Mouse (Mus musculus) cerebellum, adult 2 months (tissue): ENCODE data around the gene Prpf40b.

Source experiments
- CTCF ChIP-seq: fragments of 200-500 bp; IDR thresholded peaks from 2 replicates; pipeline ENCODE4 v1.5.1; 2011; ENCODE audit warnings: low read depth, mild to moderate bottlenecking, control low read depth, low read length, moderate library complexity, borderline replicate concordance; ENCODE audit not compliant: insufficient read depth
- POLR2A ChIP-seq: fragments of 200-500 bp; IDR thresholded peaks from 2 replicates; pipeline ENCODE4 v1.6.1; 2011; ENCODE audit warnings: low read length, control low read depth, borderline replicate concordance; ENCODE audit not compliant: insufficient read depth

DNA sequence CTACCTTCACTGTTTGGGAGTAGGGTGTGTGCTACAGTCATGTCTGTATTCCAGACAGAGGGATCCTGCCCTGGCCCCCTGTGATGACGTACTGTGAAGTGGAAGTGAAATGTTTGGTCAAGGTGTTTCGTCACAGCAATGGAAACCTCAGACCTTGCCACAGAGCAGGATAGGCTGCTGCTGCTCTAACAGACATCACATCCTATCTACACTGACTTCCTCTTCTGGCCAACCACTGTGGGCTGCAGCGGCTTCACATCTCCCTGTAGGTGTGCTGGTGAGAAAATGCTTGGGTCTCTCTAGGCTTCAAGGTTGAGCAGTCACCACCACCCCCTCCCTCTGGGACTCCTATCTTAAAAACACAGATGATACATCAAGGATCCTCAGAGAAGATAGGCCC, 46.2 kb downstream of the Prpf40b start:
- no peak for TF ChIP-seq CTCF
- TF ChIP-seq POLR2A, result no peak
